Mouse (Mus musculus): ENCODE data around the gene Hyou1. TPM values are rescaled to one million over a fixed set of nuclear protein-coding genes. Genes with fewer than 3 reads are reported as not detected.

Gene Hyou1
- 17.0 and 18.1 TPM in 2 replicates for polyA plus RNA-seq (2015; fragmentation: Nextera tagmentation; extraction: Ambion mirVana)

DNA sequence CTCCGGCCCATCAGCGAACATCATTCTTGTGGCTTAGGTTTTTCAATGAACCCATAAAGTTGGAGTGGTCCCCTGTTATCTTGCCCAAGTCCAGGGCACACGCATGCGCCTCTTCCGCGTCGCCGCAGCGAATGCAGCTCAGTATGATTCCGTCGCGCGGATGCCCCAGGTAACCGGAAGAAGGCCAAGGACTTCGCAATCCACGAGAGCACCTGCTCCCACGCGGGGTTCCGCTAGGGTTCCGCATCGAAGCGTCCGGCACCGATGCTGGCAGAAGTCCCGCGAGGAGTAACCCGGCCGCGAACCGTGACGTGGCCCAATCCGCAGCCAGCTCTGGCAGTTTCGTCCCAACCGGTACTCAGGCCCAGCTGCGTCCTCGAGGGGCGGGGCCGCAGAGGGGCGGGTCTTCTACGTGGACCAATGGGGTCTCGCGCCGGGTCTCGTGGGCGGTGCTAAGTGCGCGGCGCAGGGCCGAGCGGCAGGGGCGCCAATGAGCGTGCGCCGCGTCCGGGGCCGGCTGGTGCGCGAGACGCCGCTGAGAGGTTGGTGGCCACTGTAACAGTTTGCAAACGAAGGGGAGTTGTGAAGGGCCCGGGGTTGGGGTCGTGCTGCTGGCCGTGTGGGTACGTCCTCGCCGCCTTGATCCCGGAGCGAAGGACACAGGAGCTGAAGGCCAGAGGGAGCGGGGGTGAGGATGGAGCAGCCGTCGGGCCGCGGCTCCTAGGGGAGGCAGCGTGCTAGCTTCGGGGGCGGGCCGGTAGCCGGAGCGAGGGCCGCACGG lies at the start of gene Hyou1:
Gene Hyou1 (plus strand): TSS at position 437 of the 781 bp plus-strand sequence.

DNA sequence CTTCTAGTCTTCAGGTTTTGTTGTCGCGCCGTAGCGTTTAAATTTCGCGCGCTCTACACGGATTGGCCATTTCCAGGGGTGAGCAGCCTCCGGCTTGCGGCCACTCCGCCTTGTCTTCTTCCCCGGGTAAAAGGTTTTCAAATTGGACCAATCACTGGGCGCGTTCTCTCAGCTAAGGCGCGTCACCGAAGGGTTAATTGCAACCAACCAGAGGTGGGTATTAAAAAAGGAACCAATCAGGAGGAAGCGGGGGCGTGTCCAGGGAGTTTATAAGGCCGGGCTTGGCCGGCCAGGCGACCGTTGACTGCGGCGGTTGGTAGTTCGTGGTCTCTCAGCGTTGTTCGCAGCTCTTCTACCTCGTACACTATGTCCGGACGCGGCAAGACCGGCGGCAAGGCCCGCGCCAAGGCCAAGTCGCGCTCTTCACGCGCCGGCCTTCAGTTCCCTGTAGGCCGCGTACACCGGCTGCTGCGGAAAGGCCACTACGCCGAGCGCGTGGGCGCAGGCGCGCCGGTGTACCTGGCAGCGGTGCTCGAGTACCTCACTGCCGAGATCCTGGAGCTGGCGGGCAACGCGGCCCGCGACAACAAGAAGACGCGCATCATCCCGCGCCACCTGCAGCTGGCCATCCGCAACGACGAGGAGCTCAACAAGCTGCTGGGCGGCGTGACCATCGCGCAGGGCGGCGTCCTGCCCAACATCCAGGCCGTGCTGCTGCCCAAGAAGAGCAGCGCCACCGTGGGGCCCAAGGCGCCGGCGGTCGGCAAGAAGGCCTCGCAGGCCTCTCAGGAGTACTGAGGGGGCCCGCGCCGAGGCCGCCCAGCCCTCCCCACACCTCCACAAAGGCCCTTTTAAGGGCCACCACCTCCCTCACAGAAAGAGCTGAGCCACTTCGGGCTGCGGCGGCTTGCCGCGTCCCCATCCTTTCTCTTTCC lies 44.6 kb upstream of the Hyou1 start, which contains the start of gene H2afx:
Gene H2afx (plus strand): TSS at position 299 of the 935 bp plus-strand sequence.

GRCm38 (mm10) chr9:44343781-44344421 lies 35.4 kb upstream of the Hyou1 start, which contains the start of gene Hmbs:
TSS of gene Hmbs (minus strand) at chr9:44344228.

DNA sequence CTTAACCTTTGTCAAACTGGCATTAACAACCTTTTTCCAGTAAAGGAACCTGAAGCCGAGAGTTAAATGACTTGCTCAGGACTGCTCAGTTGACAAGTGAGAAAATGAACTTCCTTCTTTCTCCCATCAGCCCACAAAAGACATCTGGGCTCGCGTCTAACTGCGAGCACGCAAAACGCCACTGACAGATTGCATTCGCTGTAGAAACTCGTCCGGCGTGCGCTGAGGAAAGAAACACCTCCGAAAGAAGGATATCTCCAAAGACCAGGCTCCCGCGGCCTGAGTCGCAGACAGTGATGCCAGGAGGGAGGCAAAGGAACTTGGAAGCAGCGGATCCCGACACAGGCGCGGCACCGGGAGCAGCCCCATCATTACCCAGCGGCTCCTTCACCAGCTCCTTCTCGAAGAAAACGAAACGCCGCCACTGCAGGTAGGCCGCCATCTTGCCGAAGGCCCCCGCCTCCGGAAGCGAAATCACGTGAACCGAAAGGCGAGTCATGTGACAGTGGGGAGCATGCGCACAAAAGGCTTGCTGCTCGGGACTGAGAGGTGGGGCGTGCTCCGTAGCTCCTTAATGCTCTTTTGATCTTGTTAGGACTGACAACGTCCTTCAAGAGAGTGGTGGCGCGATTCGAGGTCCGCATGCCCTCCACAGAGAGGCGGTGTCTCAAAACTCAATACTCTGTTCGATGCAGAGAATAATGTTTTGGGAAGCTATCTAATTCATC lies 17.9 kb upstream of the Hyou1 start, which contains the start of gene Vps11:
Gene Vps11 (minus strand): TSS at position 481 of the 728 bp plus-strand sequence.

GRCm38 (mm10) chr9:44396684-44397411 lies 17.6 kb downstream of the Hyou1 start, which contains the start of gene Slc37a4:
TSS of gene Slc37a4 (plus strand) at chr9:44396852.

GRCm38 (mm10) chr9:44406906-44407751 lies 27.8 kb downstream of the Hyou1 start, which contains the start of the genes Rps25 and Trappc4:
TSS of gene Rps25 (plus strand) at chr9:44407139.
TSS of gene Trappc4 (minus strand) at chr9:44407600.

GRCm38 (mm10) chr9:44418519-44419385 lies 39.5 kb downstream of the Hyou1 start, which contains the start of gene Ccdc84:
TSS of gene Ccdc84 (minus strand) at chr9:44418569.

GRCm38 (mm10) chr9:44440961-44441360 lies 61.7 kb downstream of the Hyou1 start, which contains the start of gene Foxr1:
TSS of gene Foxr1 (minus strand) at chr9:44441136.

Small RNA genes within 50 kb of the gene (microRNA-seq; reads per million reads assigned to microRNA genes)
- gene Gm44335, result not detected
- not detected for gene Mir7085

Other genes with a start within 250 kb of the Hyou1 start
- gene Mcam, start 245.0 kb upstream of the Hyou1 start, polyA plus RNA-seq (2015; fragmentation: Nextera tagmentation; extraction: Ambion mirVana), result 15.3 and 17.2 TPM in 2 replicates
- 11.6 and 14.1 TPM in 2 replicates for gene Cbl, start 145.4 kb upstream of the Hyou1 start, polyA plus RNA-seq (2015; fragmentation: Nextera tagmentation; extraction: Ambion mirVana)
- 2.4 and 3.0 TPM in 2 replicates for gene Ccdc153, start 138.8 kb upstream of the Hyou1 start, polyA plus RNA-seq (2015; fragmentation: Nextera tagmentation; extraction: Ambion mirVana)
- gene Pdzd3, start 128.0 kb upstream of the Hyou1 start, polyA plus RNA-seq (2015; fragmentation: Nextera tagmentation; extraction: Ambion mirVana), result 0.19 and 0.31 TPM in 2 replicates
- 5.8 and 6.6 TPM in 2 replicates for gene Nlrx1, start 110.9 kb upstream of the Hyou1 start, polyA plus RNA-seq (2015; fragmentation: Nextera tagmentation; extraction: Ambion mirVana)
- gene Abcg4, start 90.9 kb upstream of the Hyou1 start, polyA plus RNA-seq (2015; fragmentation: Nextera tagmentation; extraction: Ambion mirVana), result 26.9 and 28.9 TPM in 2 replicates
- gene Hinfp, start 73.8 kb upstream of the Hyou1 start, polyA plus RNA-seq (2015; fragmentation: Nextera tagmentation; extraction: Ambion mirVana), result 12.9 and 14.0 TPM in 2 replicates
- 21.9 and 24.4 TPM in 2 replicates for gene C2cd2l, start 59.2 kb upstream of the Hyou1 start, polyA plus RNA-seq (2015; fragmentation: Nextera tagmentation; extraction: Ambion mirVana)
- gene Dpagt1, start 53.5 kb upstream of the Hyou1 start, polyA plus RNA-seq (2015; fragmentation: Nextera tagmentation; extraction: Ambion mirVana), result 28.9 and 31.0 TPM in 2 replicates
- 103 and 104 TPM in 2 replicates for gene H2afx, start 44.8 kb upstream of the Hyou1 start, polyA plus RNA-seq (2015; fragmentation: Nextera tagmentation; extraction: Ambion mirVana)
- 53.4 and 54.7 TPM in 2 replicates for gene Hmbs, start 35.3 kb upstream of the Hyou1 start, polyA plus RNA-seq (2015; fragmentation: Nextera tagmentation; extraction: Ambion mirVana)
- 32.3 and 36.0 TPM in 2 replicates for gene Vps11, start 17.8 kb upstream of the Hyou1 start, polyA plus RNA-seq (2015; fragmentation: Nextera tagmentation; extraction: Ambion mirVana)
- 50.7 and 59.3 TPM in 2 replicates for gene Slc37a4, start 17.4 kb downstream of the Hyou1 start, polyA plus RNA-seq (2015; fragmentation: Nextera tagmentation; extraction: Ambion mirVana)
- 1,331 and 1,463 TPM in 2 replicates for gene Rps25, start 27.6 kb downstream of the Hyou1 start, polyA plus RNA-seq (2015; fragmentation: Nextera tagmentation; extraction: Ambion mirVana)
- 264 and 298 TPM in 2 replicates for gene Trappc4, start 28.1 kb downstream of the Hyou1 start, polyA plus RNA-seq (2015; fragmentation: Nextera tagmentation; extraction: Ambion mirVana)
- 25.8 and 30.9 TPM in 2 replicates for gene Ccdc84, start 39.1 kb downstream of the Hyou1 start, polyA plus RNA-seq (2015; fragmentation: Nextera tagmentation; extraction: Ambion mirVana)
- not detected in 2 replicates for gene Foxr1, start 61.6 kb downstream of the Hyou1 start, polyA plus RNA-seq (2015; fragmentation: Nextera tagmentation; extraction: Ambion mirVana)
- not detected in 2 replicates for gene Upk2, start 75.5 kb downstream of the Hyou1 start, polyA plus RNA-seq (2015; fragmentation: Nextera tagmentation; extraction: Ambion mirVana)
- gene Bcl9l, start 103.3 kb downstream of the Hyou1 start, polyA plus RNA-seq (2015; fragmentation: Nextera tagmentation; extraction: Ambion mirVana), result 9.8 and 9.9 TPM in 2 replicates
- gene Cxcr5, start 182.4 kb downstream of the Hyou1 start, polyA plus RNA-seq (2015; fragmentation: Nextera tagmentation; extraction: Ambion mirVana), result not detected in 2 replicates
- gene Ddx6, start 225.4 kb downstream of the Hyou1 start, polyA plus RNA-seq (2015; fragmentation: Nextera tagmentation; extraction: Ambion mirVana), result 21.4 and 21.7 TPM in 2 replicates